Mouse (Mus musculus): ENCODE measurements around the gene Pde8b. TPM values are rescaled to one million over a fixed set of nuclear protein-coding genes. Genes with fewer than 3 reads are reported as not detected.

Pde8b gene
- polyA plus RNA-seq, 1 experiment = 0.88 TPM

- Histone ChIP-seq H3K4me1 (replicated peaks; ENCODE audit: control insufficient read depth, insufficient read depth, low read length) (no peaks in the 10 kb centered on the region), H3K27me3 (ENCODE audit: control insufficient read depth, insufficient read depth, low read length) (no peaks in the 10 kb centered on the region), H3K27ac (ENCODE audit: control insufficient read depth, insufficient read depth, low read length) (no peak overlapping the region), H3K4me3 (ENCODE audit: control insufficient read depth, insufficient read depth, low read length) (no peak overlapping the region), H3K36me3 (ENCODE audit: control insufficient read depth, insufficient read depth, low read length) (no peaks in the 10 kb centered on the region)
- 79% methylated on average over 4 of the region's 4 CpGs for WGBS
- no peak for DNase-seq
- TF ChIP-seq POLR2A (IDR thresholded peaks at IDR 0.05; ENCODE audit: control insufficient read depth, extremely low read depth, insufficient read depth, low read length, poor library complexity) (no peak), CTCF (IDR thresholded peaks at IDR 0.05; ENCODE audit: borderline replicate concordance, control insufficient read depth, extremely low read depth, insufficient read depth, low read length, poor library complexity) (no peak)
Observed at GRCm38 (mm10) chr13:95063390-95064017, 186.6 kb downstream of the Pde8b start.

GRCm38 (mm10) chr13:95058885-95059284 lies 191.3 kb downstream of the Pde8b start:
- Histone ChIP-seq H3K36me3 (ENCODE audit: control insufficient read depth, insufficient read depth, low read length) (no peaks in the 10 kb centered on the region), H3K27ac (ENCODE audit: control insufficient read depth, insufficient read depth, low read length) (no peak overlapping the region), H3K27me3 (ENCODE audit: control insufficient read depth, insufficient read depth, low read length) (no peaks in the 10 kb centered on the region), H3K4me3 (ENCODE audit: control insufficient read depth, insufficient read depth, low read length) (no peak overlapping the region), H3K4me1 (replicated peaks; ENCODE audit: control insufficient read depth, insufficient read depth, low read length) (no peaks in the 10 kb centered on the region)
- 91% methylated on average over 4 of the region's 4 CpGs for WGBS
- no peak for DNase-seq
- TF ChIP-seq POLR2A (IDR thresholded peaks at IDR 0.05; ENCODE audit: control insufficient read depth, extremely low read depth, insufficient read depth, low read length, poor library complexity) (no peak), CTCF (IDR thresholded peaks at IDR 0.05; ENCODE audit: borderline replicate concordance, control insufficient read depth, extremely low read depth, insufficient read depth, low read length, poor library complexity) (no peak)

- Histone ChIP-seq H3K4me3 (ENCODE audit: control insufficient read depth, insufficient read depth, low read length) (no peak overlapping the region), H3K27ac (ENCODE audit: control insufficient read depth, insufficient read depth, low read length) (no peak overlapping the region)
Observed at GRCm38 (mm10) chr13:95056501-95057280, 193.4 kb downstream of the Pde8b start.

GRCm38 (mm10) chr13:95055742-95056388 lies 194.3 kb downstream of the Pde8b start:
- Histone ChIP-seq H3K36me3 (ENCODE audit: control insufficient read depth, insufficient read depth, low read length) (no peaks in the 10 kb centered on the region), H3K27me3 (ENCODE audit: control insufficient read depth, insufficient read depth, low read length) (no peaks in the 10 kb centered on the region), H3K27ac (ENCODE audit: control insufficient read depth, insufficient read depth, low read length) (no peak overlapping the region), H3K4me1 (replicated peaks; ENCODE audit: control insufficient read depth, insufficient read depth, low read length) (no peaks in the 10 kb centered on the region), H3K4me3 (ENCODE audit: control insufficient read depth, insufficient read depth, low read length) (no peak overlapping the region)
- no peak for TF ChIP-seq CTCF (IDR thresholded peaks at IDR 0.05; ENCODE audit: borderline replicate concordance, control insufficient read depth, extremely low read depth, insufficient read depth, low read length, poor library complexity)
- no peak for TF ChIP-seq POLR2A (IDR thresholded peaks at IDR 0.05; ENCODE audit: control insufficient read depth, extremely low read depth, insufficient read depth, low read length, poor library complexity)
- DNase-seq = no peak
- WGBS = 90% methylated on average over 1 of the region's 1 CpGs

More at GRCm38 (mm10) chr13:95056501-95057280, 193.4 kb downstream of the Pde8b start:
- WGBS = 88% methylated on average over 11 of the region's 11 CpGs
- no peaks in the 10 kb centered on the region for H3K27me3 ChIP-seq (ENCODE audit: control insufficient read depth, insufficient read depth, low read length)
- H3K36me3 ChIP-seq (ENCODE audit: control insufficient read depth, insufficient read depth, low read length) = no peaks in the 10 kb centered on the region
- DNase-seq = no peak
- H3K4me1 ChIP-seq (replicated peaks; ENCODE audit: control insufficient read depth, insufficient read depth, low read length) = no peaks in the 10 kb centered on the region
- TF ChIP-seq POLR2A (IDR thresholded peaks at IDR 0.05; ENCODE audit: control insufficient read depth, extremely low read depth, insufficient read depth, low read length, poor library complexity) (no peak), CTCF (IDR thresholded peaks at IDR 0.05; ENCODE audit: borderline replicate concordance, control insufficient read depth, extremely low read depth, insufficient read depth, low read length, poor library complexity) (no peak)

GRCm38 (mm10) chr13:95052421-95052820 lies 197.7 kb downstream of the Pde8b start:
- H3K4me1 ChIP-seq (replicated peaks; ENCODE audit: control insufficient read depth, insufficient read depth, low read length) = no peaks in the 10 kb centered on the region
- H3K36me3 ChIP-seq (ENCODE audit: control insufficient read depth, insufficient read depth, low read length) = no peaks in the 10 kb centered on the region
- H3K27me3 ChIP-seq (ENCODE audit: control insufficient read depth, insufficient read depth, low read length) = no peaks in the 10 kb centered on the region
- TF ChIP-seq CTCF (IDR thresholded peaks at IDR 0.05; ENCODE audit: borderline replicate concordance, control insufficient read depth, extremely low read depth, insufficient read depth, low read length, poor library complexity) (no peak), POLR2A (IDR thresholded peaks at IDR 0.05; ENCODE audit: control insufficient read depth, extremely low read depth, insufficient read depth, low read length, poor library complexity) (no peak)
- H3K27ac ChIP-seq (ENCODE audit: control insufficient read depth, insufficient read depth, low read length) = no peak overlapping the region
- no peak for DNase-seq
- 93% methylated on average over 3 of the region's 3 CpGs for WGBS
- H3K4me3 ChIP-seq (ENCODE audit: control insufficient read depth, insufficient read depth, low read length) = no peak overlapping the region

- Histone ChIP-seq H3K27ac (ENCODE audit: control insufficient read depth, insufficient read depth, low read length) (no peak overlapping the region), H3K4me1 (replicated peaks; ENCODE audit: control insufficient read depth, insufficient read depth, low read length) (no peaks in the 10 kb centered on the region), H3K4me3 (ENCODE audit: control insufficient read depth, insufficient read depth, low read length) (no peak overlapping the region), H3K36me3 (ENCODE audit: control insufficient read depth, insufficient read depth, low read length) (no peaks in the 10 kb centered on the region), H3K27me3 (ENCODE audit: control insufficient read depth, insufficient read depth, low read length) (no peaks in the 10 kb centered on the region)
- DNase-seq = no peak
- WGBS = 95% methylated on average over 4 of the region's 4 CpGs
- TF ChIP-seq CTCF (IDR thresholded peaks at IDR 0.05; ENCODE audit: borderline replicate concordance, control insufficient read depth, extremely low read depth, insufficient read depth, low read length, poor library complexity) (no peak), POLR2A (IDR thresholded peaks at IDR 0.05; ENCODE audit: control insufficient read depth, extremely low read depth, insufficient read depth, low read length, poor library complexity) (no peak)
Observed at GRCm38 (mm10) chr13:95050398-95050797, 199.7 kb downstream of the Pde8b start.
